Mouse (Mus musculus) stomach, postnatal 0 days (tissue): ENCODE data around the gene Tbccd1.

Experiments used
- CTCF ChIP-seq: IDR thresholded peaks from 2 replicates; pipeline ENCODE4 v1.5.1; 2016; ENCODE audit warnings: antibody characterized with exemption, low read depth, mild to moderate bottlenecking, moderate library complexity
- EP300 ChIP-seq: optimal IDR thresholded peaks from 2 replicates; pipeline ENCODE3; 2016; ENCODE audit warnings: antibody characterized with exemption

DNA sequence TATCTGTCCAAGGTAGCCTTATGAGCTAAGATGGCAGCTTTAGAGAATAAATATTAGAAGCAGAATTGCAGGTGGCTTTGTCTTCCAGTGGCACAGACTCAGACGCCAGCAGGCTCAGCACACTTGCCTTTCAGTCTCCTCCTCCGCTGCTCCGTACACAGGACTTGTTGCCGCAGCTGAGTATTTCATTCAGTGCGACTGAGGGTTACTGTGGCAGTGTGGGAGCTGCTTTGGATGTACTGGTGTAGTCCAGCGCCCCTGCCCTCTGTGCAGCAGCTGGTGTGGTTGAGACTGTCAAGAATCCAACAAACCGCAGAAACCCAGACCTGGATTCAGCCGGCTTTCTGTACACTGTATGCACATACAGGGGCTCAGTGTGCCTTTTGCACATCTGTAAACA lies 14.9 kb upstream of the Tbccd1 start:
- TF ChIP-seq EP300, result no peak
- TF ChIP-seq CTCF, result no peak
